Mouse (Mus musculus) embryonic fibroblast, embryonic 13.5 days (primary cell): ENCODE measurements around the gene Henmt1. TPM values are rescaled to one million over a fixed set of nuclear protein-coding genes. Genes with fewer than 3 reads are reported as not detected.

ENCODE experiments used
- H3K27ac ChIP-seq: 2 replicates; pipeline ENCODE4 v1.5.1; 2012; ENCODE audit warnings: low read length, control low read depth, inconsistent platforms; ENCODE audit not compliant: insufficient read depth
- H3K4me1 ChIP-seq: 2 replicates; pipeline ENCODE4 v1.6.1; 2011; ENCODE audit warnings: low read length; ENCODE audit not compliant: control insufficient read depth, insufficient read depth
- H3K4me3 ChIP-seq: 2 replicates; pipeline ENCODE4 v1.5.1; 2011; ENCODE audit warnings: mild to moderate bottlenecking, control low read depth, low read length; ENCODE audit not compliant: insufficient read depth
- CTCF ChIP-seq: IDR thresholded peaks from 2 replicates; pipeline ENCODE4 v1.5.1; 2011; ENCODE audit warnings: mild to moderate bottlenecking, control low read depth, low read length, moderate library complexity, borderline replicate concordance; ENCODE audit not compliant: insufficient read depth
- POLR2A ChIP-seq: IDR thresholded peaks from 2 replicates; pipeline ENCODE4 v1.6.1; 2011; ENCODE audit warnings: low read depth, mild to moderate bottlenecking, control low read depth, low read length, moderate library complexity
- polyA plus RNA-seq: library from polyadenylated mRNA; stranded (reverse); fragments of >200 nt; gene quantifications from 2 replicates; pipeline ENCODE4 v1.2.4, GENCODE M21; 2011; ENCODE audit warnings: low read depth; ENCODE audit not compliant: missing spikeins, insufficient read length

The Henmt1 gene
- polyA plus RNA-seq, 1 experiment = not detected

GRCm38 (mm10) chr3:108911081-108911547 lies 28.6 kb upstream of the Henmt1 start:
- peak overlapping the region; percentile 76 for H3K4me3 ChIP-seq
- peak; percentile 44; the same call in 1 of the 2 replicates for TF ChIP-seq CTCF
- TF ChIP-seq POLR2A = peak; percentile 27; the same call in 1 of the 2 replicates
- H3K27ac ChIP-seq = peak overlapping the region; percentile 92
- no peaks in the 10 kb centered on the region; the same call in none of the 2 replicates for H3K4me1 ChIP-seq

- peak; percentile 89 for TF ChIP-seq POLR2A
- TF ChIP-seq CTCF = no peak
- H3K4me1 ChIP-seq = no peaks in the 10 kb centered on the region; the same call in none of the 2 replicates
- H3K4me3 ChIP-seq = peak within 1 kb of the TSS; percentile 92
- H3K27ac ChIP-seq = peak within 1 kb of the TSS; percentile 92
Observed at GRCm38 (mm10) chr3:108911548-108912413, 27.9 kb upstream of the Henmt1 start, which contains the start of gene Prpf38b. Gene Prpf38b (minus strand): TSS chr3:108911727.

- Histone ChIP-seq H3K27ac (no peak overlapping the region), H3K4me3 (no peak overlapping the region)
- no peak for TF ChIP-seq POLR2A
- TF ChIP-seq CTCF = no peak
Observed at GRCm38 (mm10) chr3:108915999-108916398, 23.7 kb upstream of the Henmt1 start.

GRCm38 (mm10) chr3:108916857-108917256 lies 22.8 kb upstream of the Henmt1 start:
- Histone ChIP-seq H3K4me3 (no peak overlapping the region), H3K4me1 (no peaks in the 10 kb centered on the region; the same call in 1 of the 2 replicates), H3K27ac (no peak overlapping the region)
- TF ChIP-seq CTCF (no peak), POLR2A (no peak)

More at GRCm38 (mm10) chr3:108915999-108916398, 23.7 kb upstream of the Henmt1 start:
- H3K4me1 ChIP-seq = no peaks in the 10 kb centered on the region; the same call in 1 of the 2 replicates

GRCm38 (mm10) chr3:108917986-108918385 lies 21.7 kb upstream of the Henmt1 start:
- TF ChIP-seq CTCF (no peak), POLR2A (no peak)
- Histone ChIP-seq H3K27ac (no peak overlapping the region), H3K4me3 (no peak overlapping the region), H3K4me1 (no peaks in the 10 kb centered on the region)

GRCm38 (mm10) chr3:108918852-108919251 lies 20.8 kb upstream of the Henmt1 start:
- H3K4me3 ChIP-seq = no peak overlapping the region
- H3K27ac ChIP-seq = no peak overlapping the region
- no peaks in the 10 kb centered on the region for H3K4me1 ChIP-seq
- no peak for TF ChIP-seq CTCF
- TF ChIP-seq POLR2A = no peak

- no peak overlapping the region for H3K4me3 ChIP-seq
- H3K27ac ChIP-seq = no peak overlapping the region
- H3K4me1 ChIP-seq = no peaks in the 10 kb centered on the region
- TF ChIP-seq POLR2A = no peak
- no peak for TF ChIP-seq CTCF
Observed at GRCm38 (mm10) chr3:108920442-108921070, 19.1 kb upstream of the Henmt1 start.

- H3K4me1 ChIP-seq = no peaks in the 10 kb centered on the region
- no peak overlapping the region for H3K27ac ChIP-seq
- TF ChIP-seq CTCF = no peak
- H3K4me3 ChIP-seq = no peak overlapping the region
Observed at GRCm38 (mm10) chr3:108921822-108922221, 17.9 kb upstream of the Henmt1 start.

GRCm38 (mm10) chr3:108925677-108926076 lies 14.0 kb upstream of the Henmt1 start:
- no peaks in the 10 kb centered on the region for H3K4me1 ChIP-seq
- no peak for TF ChIP-seq CTCF
- H3K27ac ChIP-seq = no peak overlapping the region
- no peak overlapping the region for H3K4me3 ChIP-seq

- TF ChIP-seq CTCF = no peak
- TF ChIP-seq POLR2A = no peak
- Histone ChIP-seq H3K4me3 (no peak overlapping the region), H3K27ac (no peak overlapping the region)
Observed at GRCm38 (mm10) chr3:108926308-108926707, 13.4 kb upstream of the Henmt1 start.

More at GRCm38 (mm10) chr3:108926308-108926707, 13.4 kb upstream of the Henmt1 start:
- no peaks in the 10 kb centered on the region for H3K4me1 ChIP-seq
